Mouse (Mus musculus) NIH3T3 (cell line): ENCODE results near the gene Cdca3.

Source experiments
- DNase-seq: peaks from one replicate; pipeline ENCODE4 v3.0.0-alpha.2; 2012; ENCODE audit warnings: low read depth

The Cdca3 gene

GRCm38 (mm10) chr6:124831649-124832048 lies 2.3 kb downstream of the Cdca3 start:
- no peak for DNase-seq

GRCm38 (mm10) chr6:124834512-124835081 lies 5.2 kb downstream of the Cdca3 start:
- DNase-seq: no peak

DNA sequence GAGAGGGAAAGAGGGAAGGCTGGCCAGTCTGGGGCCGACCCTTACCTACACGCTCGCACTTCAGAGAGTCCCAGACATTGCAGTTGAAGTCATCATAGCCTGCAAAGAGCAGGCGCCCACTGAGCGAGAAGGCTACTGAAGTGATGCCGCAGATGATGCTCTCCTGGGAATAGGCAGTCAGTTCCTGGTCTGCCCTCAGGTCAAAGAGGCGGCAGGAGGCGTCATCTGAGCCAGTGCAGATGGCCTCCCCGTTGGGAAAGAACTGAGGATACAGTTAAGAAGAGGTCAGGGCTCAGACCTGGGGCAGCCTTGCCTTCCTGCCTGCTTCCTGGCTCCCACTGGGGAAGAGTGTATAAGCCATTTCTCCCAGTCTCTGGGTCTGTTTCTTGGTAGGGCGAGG lies 6.2 kb downstream of the Cdca3 start:
- DNase-seq: no peak

GRCm38 (mm10) chr6:124836411-124836810 lies 7.1 kb downstream of the Cdca3 start:
- DNase-seq: peak; percentile 55

DNA sequence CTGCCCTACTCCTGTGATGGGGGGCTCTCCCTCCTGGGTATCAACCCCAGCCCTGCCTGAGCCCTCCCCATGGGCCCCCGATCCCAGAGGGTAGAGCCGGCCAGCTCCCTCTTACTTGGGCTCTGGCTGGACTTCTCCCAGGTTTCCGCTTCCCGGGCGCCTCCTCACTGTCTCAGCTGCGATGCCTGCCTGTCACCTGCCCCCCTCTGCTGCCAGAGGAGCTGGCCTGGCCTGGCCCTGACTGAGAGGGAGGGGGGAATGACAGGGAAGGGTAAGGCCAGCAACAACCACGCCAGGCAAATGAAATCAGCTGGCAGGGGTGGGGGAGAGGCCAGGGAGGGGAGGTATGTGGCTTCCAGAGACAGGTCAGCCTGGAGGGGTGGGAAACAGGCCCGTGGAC lies 10.5 kb downstream of the Cdca3 start:
- peak; percentile 16 for DNase-seq

DNA sequence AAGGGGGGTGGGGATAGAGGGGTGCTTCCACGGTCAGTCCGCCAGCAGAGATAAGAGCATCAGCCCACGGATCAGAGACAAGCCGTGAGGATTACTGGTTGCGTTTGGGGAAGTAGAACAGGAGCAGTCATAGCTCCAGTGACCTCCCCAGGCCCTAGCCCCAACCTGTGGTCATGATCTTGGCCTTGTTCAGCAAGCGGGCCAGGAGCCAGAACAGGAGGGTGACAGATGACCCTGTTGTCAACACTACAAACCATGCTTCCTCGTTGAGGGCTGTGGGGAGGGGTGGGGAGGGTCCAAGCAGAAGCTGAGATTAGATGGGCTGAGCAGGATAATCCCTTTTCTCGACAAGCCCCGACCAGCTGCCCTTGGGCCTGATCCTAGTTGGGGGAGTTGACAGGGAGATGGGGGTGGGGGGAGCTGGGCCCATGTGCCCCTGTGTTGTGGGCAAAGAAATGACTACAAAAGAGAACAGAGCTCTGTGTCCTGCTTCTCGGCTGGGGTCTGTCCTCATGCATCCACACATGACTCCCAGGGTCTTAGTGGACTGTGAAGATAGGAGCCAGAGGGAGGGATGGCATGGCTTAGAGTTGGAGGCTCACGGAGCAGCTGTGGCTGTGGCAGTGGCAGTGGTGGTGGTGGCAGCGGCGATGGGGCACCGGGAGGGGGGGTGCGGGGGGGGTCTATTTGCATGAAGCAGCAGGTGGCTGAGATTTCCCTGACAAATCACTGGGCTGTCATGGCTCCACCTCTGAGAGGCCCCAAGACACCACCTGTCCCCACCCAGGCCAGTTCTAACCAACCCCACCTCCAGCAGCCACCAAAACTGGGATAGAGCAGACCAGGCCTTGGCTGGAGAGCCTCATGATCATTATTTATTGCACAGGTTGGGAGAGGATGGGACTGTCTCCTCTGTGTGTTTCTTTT lies 11.2 kb downstream of the Cdca3 start, which contains the start of gene Gnb3:
TSS of gene Gnb3 (minus strand) at position 35 of the 927 bp plus-strand sequence.
- DNase-seq: no peak

DNA sequence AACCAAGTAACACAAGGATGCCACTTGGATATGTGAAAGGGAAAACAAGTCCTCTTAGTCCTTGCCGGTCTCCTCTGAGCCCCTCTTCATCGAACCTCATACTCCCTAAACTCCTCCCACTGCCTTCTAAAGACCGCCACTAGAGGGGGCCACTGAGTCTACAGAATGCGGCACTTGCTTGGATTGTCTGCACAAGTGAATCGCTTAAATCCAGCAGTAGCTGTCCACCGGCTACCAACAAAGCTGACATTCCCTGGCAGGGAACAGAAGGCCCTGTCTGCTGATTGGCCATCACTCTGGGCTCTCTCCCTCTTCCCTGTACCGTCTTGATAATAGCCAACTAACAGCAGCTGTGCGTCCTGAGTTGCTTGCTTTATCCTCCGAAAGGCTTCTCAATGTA lies 18.0 kb downstream of the Cdca3 start:
- peak; percentile 94 for DNase-seq

GRCm38 (mm10) chr6:124850535-124850934 lies 21.2 kb downstream of the Cdca3 start:
- no peak for DNase-seq

DNA sequence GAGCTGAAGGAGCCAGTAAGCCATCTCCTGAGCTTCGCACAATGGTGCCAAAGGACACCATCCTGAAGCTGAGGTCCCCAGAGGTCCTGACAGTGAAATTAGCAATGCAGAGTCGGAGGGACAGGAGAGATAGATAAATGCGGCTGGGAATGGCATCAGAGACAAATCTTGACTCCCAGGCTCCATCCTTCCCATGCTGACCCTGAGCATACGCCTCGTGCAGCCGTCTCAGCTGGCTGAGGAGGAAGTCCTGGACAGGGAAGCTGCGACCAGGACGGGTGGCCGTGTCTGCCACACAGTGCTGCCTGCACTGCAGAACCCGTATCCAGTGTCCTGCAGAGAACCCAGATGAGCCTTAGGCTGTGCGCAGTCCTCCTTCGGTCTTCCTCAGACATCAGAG lies 25.3 kb downstream of the Cdca3 start:
- no peak for DNase-seq

- peak; percentile 70 for DNase-seq
Observed at GRCm38 (mm10) chr6:124856321-124856720, 27.0 kb downstream of the Cdca3 start.

DNA sequence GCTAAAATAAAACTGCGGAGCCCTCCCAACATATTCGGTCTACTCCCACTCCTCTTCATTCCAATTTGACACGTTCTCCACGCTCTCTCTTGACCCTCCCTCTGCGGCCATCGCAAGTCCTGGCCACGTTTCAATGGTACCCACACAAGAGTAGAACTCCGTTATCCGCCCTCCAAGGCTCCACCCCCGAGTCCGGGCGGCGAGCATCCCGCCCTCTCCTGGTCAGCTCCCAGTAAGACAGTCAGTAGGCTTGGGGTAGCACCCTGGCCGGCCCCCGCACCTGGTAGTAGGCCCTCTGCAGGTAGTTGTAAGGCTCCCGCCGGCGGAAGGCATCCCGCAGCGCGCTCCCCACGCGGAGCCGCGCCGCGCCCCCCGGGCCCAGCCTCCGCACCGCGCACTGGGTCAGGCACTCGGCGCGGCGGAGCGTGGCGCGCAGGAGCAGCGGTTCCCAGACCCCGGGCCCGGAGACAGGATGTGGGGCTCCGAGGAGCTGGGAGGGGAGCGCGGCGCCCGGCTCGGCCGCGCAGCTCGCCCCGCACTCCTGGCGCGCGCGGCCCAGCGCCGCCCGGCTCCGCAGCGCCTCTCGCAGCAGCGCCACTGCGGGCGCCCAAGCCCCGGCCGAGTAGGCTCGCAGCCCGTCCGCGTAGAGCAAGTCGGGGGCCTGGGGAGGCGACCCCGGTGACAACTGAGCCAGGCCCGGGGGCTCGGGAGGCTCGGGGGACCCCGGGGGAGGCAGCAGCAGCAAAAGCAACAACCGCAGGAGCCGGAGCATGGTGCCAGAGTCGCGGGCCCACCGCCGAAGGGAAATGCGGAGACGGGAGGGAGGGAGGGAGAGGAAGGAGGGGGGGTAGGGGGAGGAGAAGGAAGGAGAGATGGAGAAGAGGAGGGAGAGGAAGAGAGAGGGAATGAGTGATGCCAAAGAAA lies 27.8 kb downstream of the Cdca3 start, which contains the start of gene P3h3:
TSS of gene P3h3 (minus strand) at position 837 of the 924 bp plus-strand sequence.
- DNase-seq: peak; percentile 96

DNA sequence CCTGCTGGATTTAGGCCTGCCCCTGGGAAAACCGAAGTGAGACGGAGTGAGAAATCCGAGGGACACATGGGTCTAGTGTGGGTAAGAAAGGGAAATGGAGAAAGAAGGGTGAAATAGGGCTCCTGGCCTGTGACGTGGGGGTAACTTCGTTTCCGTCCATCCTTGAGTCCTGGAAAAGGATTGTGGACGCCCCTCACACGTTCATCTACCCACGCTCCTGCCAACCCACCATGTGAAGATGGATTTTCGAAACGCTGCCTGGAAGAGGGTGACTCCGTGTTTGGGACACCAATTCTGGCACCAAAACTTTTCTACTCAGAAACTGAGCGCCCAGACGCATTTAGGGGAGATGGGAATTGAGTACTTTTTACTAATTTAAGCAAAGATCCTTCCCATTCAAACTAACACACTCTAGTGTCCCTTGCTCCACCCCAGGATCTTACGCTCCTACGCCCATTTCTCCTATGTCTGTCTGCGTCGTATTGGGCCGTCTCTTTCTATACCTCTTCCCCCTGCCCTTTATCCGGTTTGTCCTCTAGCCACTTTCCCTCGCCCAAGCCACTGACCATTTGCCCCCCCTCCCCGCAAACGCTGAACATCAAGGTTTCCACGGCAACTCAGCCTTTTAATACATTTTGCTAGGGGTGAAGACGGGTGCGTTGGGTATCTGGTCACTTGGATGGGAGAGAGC lies 28.6 kb downstream of the Cdca3 start:
- DNase-seq: no peak

DNA sequence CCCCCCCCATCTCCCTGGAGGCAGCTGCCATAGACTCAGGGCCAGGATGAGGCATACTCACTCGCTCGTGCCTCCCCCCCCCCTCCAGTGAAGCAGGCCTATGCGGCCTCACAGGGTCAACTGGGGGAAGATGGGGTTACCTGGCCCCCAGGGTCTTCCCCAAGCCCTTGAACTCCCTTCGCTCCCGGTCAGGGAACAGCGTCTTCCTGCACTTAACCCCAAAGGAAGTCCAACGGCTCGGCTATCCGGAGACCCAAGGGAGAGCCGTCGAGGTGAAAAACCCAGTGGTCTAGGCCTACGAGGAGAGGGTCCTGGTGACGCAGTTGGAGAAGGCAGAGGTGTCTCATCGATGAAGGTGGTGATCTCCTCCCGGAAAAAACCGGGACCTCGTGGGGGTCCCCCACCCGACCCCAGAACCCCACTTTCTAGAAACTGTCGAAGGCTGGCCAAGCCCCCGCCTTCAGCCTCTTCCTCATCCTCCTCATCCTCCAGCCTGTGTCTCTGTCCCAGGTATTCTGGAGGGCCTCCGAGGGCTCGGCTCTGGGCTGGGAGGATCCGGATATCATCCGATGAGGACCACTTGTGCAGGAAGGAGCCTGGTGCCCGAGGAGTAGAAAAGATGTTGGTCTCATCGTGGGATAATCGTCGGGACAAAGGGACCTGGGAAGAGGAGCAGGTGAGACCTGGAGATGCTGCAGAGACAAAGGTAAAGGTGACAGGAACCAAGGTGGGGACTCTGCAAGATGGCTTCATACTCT lies 29.4 kb downstream of the Cdca3 start:
- no peak for DNase-seq

DNA sequence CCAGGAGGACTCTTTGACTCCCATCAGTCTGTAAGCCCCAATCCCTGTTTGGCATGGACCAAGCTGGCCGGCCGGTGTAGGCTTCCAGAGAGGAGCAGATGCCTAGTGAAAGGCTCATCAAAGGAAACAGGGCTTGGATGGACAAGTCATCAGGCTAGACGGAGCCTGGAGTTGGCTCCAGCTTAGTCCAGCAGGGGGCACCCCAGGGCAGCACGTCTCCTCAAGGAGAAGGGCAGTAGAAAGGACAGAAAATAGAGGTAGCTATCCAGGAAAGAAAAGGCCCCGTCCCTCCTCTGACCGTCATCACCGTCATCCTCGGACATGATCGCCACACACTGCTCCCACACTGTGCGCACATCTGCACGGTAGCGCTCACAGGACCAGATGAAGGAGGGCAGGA lies 30.4 kb downstream of the Cdca3 start:
- DNase-seq: peak; percentile 95

GRCm38 (mm10) chr6:124860511-124860910 lies 31.2 kb downstream of the Cdca3 start:
- DNase-seq: no peak

DNA sequence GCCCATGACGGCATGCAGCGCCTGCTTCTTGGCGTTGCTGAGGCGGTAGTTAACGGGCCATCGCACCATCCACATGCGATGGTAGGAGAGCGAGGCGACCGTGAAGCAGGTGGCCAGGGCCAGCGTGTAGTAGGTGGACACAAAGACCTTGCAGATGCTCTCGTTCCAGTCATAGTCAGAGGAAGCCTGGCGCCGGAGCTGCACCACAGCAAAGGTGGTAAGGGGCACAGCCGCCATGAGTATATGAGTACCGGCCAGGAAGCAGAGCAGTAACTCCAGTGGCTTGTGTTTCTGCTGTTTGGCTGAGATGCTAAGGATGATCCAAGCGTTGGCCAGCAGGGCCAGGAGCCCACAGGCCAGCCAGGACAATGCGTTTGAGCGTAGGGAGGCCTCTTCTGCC lies 31.9 kb downstream of the Cdca3 start:
- DNase-seq: no peak

DNA sequence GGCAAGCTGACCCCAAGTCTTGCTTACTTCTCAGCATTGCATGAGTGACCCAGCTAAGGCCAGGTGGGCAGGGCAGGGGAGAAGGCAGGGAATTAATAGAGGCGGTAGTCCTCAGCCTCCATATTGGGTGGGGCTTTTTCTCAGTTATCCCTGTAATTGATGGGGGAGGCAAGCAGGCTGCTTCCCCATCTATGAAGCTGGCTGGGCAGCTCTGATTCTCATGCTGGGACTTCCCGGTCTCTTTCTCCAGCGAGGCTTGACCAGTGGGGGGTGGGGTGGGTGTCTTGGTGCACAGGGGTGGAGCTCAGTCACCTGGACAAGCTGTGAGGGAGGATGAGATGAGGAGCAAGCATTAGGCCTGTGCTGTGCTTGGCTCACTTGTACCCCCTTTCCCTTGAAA lies 32.5 kb downstream of the Cdca3 start:
- DNase-seq: no peak

DNA sequence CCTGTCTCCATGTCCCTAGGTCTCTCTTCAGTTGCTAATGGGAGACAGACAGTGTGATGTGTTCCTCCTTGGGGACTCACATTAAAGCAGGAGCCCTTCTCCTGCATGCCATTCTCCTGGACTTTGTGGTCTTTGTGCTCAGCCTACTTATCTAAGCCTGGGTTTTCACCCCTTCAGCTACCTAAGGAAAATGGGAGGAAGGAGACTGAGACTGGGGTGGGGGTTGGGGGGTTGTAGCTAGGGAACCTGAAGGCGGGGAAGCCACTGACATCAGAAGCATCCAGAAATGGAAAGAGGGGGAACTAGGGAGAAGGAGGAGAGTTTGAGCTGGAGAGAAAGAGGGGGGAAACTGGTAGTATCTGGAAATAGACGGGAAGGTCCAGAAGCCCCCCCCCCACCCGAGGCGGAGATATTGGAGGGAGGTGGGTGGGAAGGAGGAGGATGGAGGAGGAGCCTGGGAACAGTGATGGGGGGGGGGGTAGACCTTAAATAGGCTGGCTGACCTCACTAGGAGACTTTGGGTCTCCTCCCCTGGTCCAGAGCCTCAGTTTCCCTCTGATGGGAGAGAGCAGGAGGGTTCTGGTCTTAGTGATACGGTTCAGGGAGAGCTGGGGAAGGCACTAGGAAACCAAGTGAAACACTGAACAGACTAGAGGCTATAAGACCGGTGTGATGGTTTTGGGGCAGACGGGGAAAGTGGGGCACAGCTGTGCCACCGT lies 33.2 kb downstream of the Cdca3 start:
- no peak for DNase-seq

- no peak for DNase-seq
Observed at GRCm38 (mm10) chr6:124863125-124863657, 33.8 kb downstream of the Cdca3 start.
